Mouse (Mus musculus): ENCODE results near the gene Cotl1. TPM values are rescaled to one million over a fixed set of nuclear protein-coding genes. Genes with fewer than 3 reads are reported as not detected.
A peak's percentile ranks its signal among the peaks of the same experiment; 100 is the strongest.

The Cotl1 gene
- total RNA-seq, 2 experiments from 2014 or later = 95.5 to 98.1 TPM

- no peak for ATAC-seq (replicated peaks; ENCODE audit: low FRiP score, poor library complexity, severe bottlenecking)
Observed at GRCm38 (mm10) chr8:119823278-119823677, 17.1 kb downstream of the Cotl1 start.

GRCm38 (mm10) chr8:119821691-119822090, 18.7 kb downstream of the Cotl1 start:
- no peak for ATAC-seq (replicated peaks; ENCODE audit: low FRiP score, poor library complexity, severe bottlenecking)

DNA sequence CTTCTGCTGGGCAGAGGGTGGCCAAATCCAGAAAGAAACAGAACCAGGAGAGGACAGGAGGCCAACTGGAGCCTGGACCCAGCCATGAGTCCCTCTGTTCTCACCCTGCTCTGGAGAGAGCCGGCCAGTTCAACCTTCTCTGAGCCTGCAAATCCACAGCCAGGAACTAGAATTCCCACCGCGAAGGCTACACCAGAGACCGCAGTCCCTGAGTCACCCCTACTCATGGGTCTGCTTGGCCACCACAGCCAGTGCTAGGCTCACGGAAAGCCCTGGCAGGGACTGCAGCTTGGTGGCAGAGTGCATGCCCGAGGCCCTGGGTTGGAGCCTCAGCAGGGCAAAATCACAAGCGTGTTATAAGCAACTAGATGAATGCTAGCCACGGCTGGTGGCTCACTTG, 20.4 kb downstream of the Cotl1 start:
- ATAC-seq (replicated peaks; ENCODE audit: low FRiP score, poor library complexity, severe bottlenecking) = no peak

DNA sequence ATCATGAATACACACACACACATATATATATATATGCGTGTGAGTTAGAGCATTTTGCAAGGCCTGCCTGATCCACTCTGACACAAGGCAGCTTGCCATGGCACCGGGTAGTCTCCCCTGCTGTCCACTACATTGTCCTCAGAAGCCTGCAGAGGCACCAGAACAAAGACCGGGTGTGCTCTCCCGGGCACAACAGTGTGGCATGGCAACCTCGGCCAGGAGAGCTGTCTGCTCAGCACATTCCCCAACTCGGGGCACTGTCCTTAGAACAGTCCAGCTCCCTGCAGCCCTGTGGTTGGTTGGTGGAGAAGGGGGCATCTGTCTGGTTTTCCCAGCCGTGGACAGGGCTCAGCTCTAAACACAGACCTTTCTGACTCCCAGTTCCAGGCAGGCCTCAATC, 21.0 kb downstream of the Cotl1 start:
- no peak for ATAC-seq (replicated peaks; ENCODE audit: low FRiP score, poor library complexity, severe bottlenecking)

DNA sequence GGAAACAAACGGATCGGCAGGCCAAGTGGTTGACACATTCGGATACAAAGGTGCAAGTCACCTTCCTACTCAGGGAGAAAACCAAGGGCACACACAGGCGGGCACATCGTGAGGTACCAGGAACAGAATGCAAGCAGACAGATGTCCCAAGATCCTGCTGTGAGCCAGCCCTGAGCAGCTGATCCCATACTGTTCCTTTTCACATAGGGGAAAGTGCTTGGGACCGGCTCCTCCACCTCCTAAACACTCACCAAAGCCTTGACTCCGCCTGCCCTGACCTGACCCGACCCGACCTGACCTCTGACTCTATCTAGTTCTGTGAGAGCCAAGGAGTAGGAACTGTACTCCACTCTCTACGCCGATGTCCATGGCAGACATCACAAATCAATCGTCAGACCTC, 22.9 kb downstream of the Cotl1 start:
- no peak for ATAC-seq (replicated peaks; ENCODE audit: low FRiP score, poor library complexity, severe bottlenecking)

GRCm38 (mm10) chr8:119816219-119816618, 24.1 kb downstream of the Cotl1 start:
- ATAC-seq (replicated peaks; ENCODE audit: low FRiP score, poor library complexity, severe bottlenecking) = no peak

DNA sequence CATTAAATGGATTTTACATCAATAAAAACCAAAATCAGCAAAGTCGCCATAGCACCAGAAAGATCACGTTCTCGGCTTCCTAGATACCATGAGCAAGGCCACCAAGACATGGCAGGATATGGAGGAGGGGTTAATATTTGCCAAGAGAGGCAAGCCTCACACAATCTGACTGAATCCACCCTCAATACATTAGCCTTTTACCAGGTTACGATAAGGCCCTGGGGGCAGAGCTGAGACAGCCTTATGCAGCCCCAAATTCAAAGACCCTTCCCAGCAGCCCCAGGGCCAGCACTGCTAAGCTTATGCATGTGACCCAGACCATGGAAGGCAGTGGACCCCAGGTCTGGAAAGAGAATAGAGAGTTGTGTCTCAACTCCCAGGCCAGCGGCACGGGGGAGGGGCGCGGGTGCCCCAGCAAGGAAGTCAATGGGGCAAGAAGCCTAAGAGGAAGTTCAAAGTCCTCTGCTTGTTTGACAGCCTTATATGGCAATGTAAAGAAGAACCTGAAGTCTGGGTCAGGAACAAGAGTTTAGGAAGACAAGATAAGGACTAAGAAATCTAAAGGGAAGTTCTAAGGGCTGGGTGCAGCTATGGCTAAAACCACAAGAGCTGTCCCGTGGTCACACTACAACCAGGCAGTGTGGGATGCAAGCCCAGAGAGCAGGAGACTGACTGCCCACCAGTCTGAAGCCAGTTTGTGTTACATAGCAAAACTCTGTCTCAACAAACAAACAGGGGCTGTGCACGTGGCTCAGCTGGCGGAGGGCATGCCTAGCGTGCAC, 27.5 kb downstream of the Cotl1 start:
- no peak for ATAC-seq (replicated peaks; ENCODE audit: low FRiP score, poor library complexity, severe bottlenecking)

DNA sequence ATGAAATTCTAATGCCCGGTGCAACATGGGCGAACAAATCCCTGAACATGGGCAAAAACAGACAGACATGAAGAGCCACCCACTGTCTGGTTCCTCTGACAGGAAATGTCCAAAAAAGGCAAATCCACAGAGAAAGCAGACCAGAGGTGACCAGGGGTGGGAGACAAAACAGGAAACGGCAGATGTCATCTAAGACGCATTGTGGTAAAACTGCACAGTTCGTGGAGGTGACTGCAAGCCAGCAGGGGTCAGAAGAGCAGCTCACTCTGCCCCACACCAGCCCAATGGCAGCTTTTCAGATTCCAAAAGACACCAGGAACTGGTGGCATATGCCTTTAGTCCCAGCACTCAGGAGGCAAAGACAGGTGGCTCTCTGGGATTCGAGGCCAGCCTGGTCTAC, 28.4 kb downstream of the Cotl1 start:
- no peak for ATAC-seq (replicated peaks; ENCODE audit: low FRiP score, poor library complexity, severe bottlenecking)

DNA sequence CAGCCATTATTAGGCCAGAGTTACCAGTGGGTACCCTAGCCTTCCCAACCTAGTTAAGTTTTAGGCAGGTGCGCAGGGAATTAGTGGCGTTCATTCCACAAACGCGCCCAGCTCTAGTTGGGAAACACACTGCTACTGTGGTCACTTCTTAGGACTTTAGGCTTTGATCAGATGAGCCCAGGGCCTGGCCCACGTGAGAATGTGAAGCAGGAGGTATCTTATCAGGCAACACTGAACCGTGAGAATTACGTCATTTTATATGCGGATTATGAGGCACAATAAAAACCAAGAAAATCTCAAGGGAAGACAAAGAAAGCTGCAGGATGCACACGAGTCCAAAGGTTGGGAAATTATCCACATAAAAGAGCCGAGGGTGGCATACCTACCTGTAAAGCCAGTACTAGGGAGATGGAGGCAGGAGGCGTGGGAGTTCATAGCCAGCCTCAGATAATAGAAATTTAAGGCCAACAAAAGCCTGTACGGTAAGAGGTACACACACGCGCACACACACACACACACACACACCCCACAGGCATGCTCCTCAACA, 29.3 kb downstream of the Cotl1 start:
- ATAC-seq (replicated peaks; ENCODE audit: low FRiP score, poor library complexity, severe bottlenecking) = no peak

GRCm38 (mm10) chr8:119810127-119810868, 30.0 kb downstream of the Cotl1 start:
- no peak for ATAC-seq (replicated peaks; ENCODE audit: low FRiP score, poor library complexity, severe bottlenecking)

DNA sequence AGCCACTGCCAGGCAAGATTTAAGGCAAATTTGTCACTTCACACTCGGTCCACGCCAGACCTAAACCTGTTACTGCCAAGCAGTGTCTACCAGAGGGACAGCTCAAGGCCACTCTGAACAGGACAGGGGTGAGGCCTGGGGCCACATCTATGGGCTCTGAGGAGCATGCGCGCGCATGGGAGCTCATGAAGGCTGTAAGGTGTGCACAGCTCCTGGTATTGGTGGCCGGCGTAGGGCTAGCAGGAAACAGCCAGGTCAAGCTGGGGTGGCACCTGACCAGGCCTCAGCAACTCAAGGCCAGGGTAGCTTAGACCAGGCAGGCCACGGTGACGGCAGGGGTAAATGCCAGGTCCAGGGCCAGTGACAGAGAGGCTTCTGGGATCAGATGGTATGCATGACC, 30.7 kb downstream of the Cotl1 start:
- ATAC-seq (replicated peaks; ENCODE audit: low FRiP score, poor library complexity, severe bottlenecking) = no peak

DNA sequence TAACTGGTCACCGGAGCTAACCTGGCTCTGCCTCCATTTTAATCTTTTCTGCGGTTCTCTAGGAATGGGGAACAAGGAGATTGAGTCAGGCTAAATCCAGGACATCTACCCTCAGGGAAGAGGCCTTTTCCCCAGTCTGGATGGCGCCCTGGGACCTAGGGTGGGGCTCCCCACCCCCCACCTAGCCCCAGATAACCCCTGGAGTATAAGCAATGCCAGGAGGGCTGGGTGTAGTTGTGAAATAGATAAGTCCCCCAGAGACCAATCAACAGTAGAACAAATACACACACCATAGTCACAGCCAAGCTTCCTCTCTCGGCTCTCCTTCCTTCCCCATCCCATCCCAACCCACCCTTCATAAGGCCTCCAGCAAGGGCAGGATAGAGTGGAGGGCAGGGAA, 32.7 kb downstream of the Cotl1 start:
- ATAC-seq (replicated peaks; ENCODE audit: low FRiP score, poor library complexity, severe bottlenecking) = no peak

DNA sequence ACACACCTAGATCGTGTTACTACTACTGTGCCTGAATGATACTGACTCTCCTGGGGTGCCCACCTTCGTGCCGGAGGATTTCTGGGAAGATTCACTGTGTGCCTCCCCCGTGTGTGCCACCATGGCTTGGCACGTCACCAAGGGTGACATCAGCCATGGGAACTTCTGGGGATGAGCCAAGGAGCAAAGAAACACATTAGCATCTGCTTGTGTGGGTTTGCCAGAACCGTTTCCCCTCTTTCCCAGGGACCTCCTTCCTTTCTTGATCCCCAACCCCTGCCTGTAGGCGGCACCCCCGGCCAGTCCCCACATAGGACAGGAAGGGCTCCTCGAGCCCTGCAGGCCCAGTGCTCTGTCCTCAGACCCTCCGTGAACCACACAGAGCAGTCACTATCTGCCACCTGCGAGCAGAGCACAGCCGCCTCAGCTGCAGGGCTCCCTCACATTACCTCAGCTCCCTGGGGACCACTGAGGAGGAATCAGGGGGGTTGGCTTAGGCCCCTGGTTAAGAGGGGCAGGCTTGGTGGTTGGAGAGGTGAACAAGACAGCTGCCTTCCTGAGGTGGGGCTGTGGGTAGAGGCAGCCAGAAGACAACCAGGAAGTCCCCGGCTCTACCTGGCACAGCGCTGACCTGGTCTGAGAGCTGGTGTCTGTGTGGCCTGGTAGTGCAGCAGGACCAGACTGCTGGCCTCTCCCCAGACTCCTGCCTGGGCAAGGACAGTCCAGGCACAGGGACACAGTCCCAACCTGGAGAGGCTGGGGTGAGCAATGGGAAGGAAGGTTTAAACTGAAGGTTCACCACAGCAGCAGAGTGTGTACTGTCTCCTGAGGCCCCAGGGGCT, 33.7 kb downstream of the Cotl1 start:
- ATAC-seq (replicated peaks; ENCODE audit: low FRiP score, poor library complexity, severe bottlenecking) = no peak

GRCm38 (mm10) chr8:119805275-119805674, 35.1 kb downstream of the Cotl1 start:
- no peak for ATAC-seq (replicated peaks; ENCODE audit: low FRiP score, poor library complexity, severe bottlenecking)

- ATAC-seq (replicated peaks; ENCODE audit: low FRiP score, poor library complexity, severe bottlenecking) = no peak
Observed at GRCm38 (mm10) chr8:119802592-119802991, 37.8 kb downstream of the Cotl1 start.

DNA sequence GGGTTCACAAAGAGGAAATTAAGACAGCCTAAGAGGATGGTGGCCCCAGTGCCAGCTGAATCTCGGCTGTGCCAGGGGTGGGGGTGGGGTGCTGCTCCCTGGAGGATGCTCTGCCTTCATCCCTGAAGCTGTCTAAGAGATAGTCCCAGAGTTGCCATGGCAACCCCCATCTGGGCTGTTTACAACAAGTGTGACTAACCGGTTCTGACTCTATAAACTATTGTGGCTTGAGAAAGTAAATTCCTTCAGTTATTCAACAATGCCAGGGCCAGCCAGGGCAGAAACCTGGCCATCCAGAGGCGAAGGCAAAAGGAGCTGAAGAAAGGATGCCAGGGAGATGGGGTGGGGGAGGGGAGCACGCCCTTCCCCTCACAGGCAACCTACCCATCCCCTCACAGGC, 39.2 kb downstream of the Cotl1 start:
- ATAC-seq (replicated peaks; ENCODE audit: low FRiP score, poor library complexity, severe bottlenecking) = no peak

DNA sequence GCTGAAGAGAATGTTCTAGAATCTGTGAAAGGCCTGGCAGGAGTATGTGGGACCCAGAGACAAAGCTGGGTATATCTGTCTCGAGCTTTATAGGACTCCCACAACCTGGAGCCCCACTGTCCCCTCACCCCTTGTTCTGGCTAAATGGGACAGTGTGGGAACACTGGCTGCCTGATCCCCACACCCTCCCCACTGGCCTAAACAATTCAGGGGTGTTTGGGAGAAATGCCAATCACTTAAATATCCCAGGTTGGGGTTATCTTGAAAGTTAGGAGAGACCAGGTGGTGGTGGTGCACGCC, 41.4 kb downstream of the Cotl1 start:
- ATAC-seq (replicated peaks; ENCODE audit: low FRiP score, poor library complexity, severe bottlenecking) = no peak

DNA sequence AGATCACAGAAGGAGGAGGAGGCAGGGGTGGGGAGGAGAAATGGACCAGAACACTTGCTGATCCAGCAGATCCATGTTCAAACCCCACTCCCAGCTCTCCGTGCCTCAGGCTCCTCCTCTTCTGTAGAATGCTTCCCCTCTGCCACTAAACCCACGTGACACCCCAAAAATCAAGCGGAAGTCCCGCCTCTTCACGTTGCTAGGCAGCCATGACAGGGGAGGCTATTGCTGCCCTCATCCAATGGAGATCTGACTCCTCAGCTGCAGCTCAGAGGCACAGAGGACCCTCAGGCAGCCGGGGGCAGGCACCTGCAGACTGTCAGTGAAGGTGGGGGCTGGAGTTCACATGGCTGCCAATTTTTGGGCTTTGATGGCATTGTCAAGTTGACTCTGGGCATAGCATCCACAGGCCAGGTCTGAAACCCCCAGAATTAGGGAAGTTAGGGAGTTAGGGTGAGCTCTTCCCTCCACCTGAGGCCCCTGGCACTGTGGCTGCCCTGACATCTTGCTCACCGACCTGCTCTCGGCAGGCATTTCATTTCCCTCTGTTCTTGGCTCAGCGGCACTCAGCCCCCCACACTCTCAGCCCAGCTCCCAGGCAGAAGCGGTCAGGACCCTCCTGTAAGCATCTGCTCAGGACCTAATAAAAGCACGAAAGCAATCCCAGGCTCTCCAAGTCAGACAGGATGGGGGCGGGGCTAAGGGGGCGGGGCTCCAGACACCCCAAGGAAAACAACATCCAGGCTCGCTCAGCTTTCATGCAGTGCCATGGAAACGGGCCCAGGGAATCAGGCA, 42.0 kb downstream of the Cotl1 start:
- ATAC-seq (replicated peaks; ENCODE audit: low FRiP score, poor library complexity, severe bottlenecking) = 0 out of 2 replicates have a peak, but pooled peaks have one; percentile 23

DNA sequence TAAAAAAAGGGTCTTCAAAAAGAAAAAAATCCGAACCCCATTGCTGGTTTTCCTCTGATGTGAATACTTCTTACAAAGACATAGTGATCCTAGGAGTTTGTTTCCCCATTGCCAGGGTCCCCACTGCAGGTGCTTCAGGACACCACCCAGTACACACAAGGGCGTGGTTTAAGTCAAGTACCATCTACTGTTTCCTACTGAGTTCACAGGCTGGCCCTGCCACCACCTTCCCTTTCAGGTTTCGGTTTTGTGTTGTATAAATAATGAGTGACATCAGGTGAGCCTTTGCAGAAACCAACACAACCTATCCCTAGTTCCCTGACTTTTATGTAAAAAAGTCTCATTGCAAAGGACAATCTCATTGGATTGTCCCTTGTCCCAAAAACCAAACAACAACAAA, 44.7 kb downstream of the Cotl1 start:
- no peak for ATAC-seq (replicated peaks; ENCODE audit: low FRiP score, poor library complexity, severe bottlenecking)

DNA sequence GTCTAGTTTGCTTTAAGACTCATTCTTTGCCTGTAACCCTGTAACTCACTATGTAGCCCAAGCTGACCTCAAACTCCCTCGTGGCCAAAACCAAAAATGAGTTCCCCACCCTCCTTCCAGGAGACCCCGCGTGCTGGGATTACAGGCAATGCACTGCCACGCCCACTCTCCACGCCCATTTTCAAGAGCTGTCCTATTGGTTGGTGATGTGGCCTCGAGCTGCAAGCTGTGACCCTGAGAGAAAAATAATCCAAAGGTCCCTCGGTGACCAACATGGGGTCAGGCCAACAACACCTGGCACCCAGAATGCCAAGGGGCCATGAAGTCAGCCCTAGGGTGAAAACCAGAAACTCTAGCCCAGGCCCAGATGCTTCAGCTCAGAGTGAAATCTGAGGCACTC, 45.7 kb downstream of the Cotl1 start:
- ATAC-seq (replicated peaks; ENCODE audit: low FRiP score, poor library complexity, severe bottlenecking) = no peak

Measured in erythroblast, adult 5-6 weeks (primary cell).